Mouse (Mus musculus) liver, adult 2 months (tissue): ENCODE results near the gene Zfp14. TPM values are rescaled to one million over a fixed set of nuclear protein-coding genes. Genes with fewer than 3 reads are reported as not detected.

Experiments used
- DNase-seq: peaks from one replicate; pipeline ENCODE4 v3.0.0-alpha.2; 2011; ENCODE audit warnings: low read depth, low spot score; ENCODE audit errors: extremely low read depth
- H3K27ac ChIP-seq: fragments of 200-500 bp; replicated peaks from 2 replicates; pipeline ENCODE4 v1.5.1; 2012; ENCODE audit warnings: low read depth, mild to moderate bottlenecking, control low read depth, inconsistent platforms, low read length; ENCODE audit not compliant: insufficient read depth
- H3K27me3 ChIP-seq: fragments of 200-500 bp; 2 replicates; pipeline ENCODE4 v1.6.1; 2012; ENCODE audit warnings: mild to moderate bottlenecking, moderate library complexity, low read length, inconsistent platforms; ENCODE audit not compliant: control insufficient read depth, insufficient read depth
- H3K36me3 ChIP-seq: fragments of 200-500 bp; 2 replicates; pipeline ENCODE4 v1.6.1; 2012; ENCODE audit warnings: low read length, inconsistent platforms; ENCODE audit not compliant: control insufficient read depth, insufficient read depth
- H3K4me1 ChIP-seq: fragments of 200-500 bp; 2 replicates; pipeline ENCODE4 v1.6.1; 2011; ENCODE audit warnings: low read length; ENCODE audit not compliant: control insufficient read depth, insufficient read depth
- H3K4me3 ChIP-seq: fragments of 200-500 bp; 2 replicates; pipeline ENCODE4 v1.5.1; 2011; ENCODE audit warnings: low read depth, mild to moderate bottlenecking, control low read depth, low read length, moderate library complexity; ENCODE audit not compliant: insufficient read depth
- H3K79me2 ChIP-seq: fragments of 200-500 bp; 2 replicates; pipeline ENCODE4 v1.6.1; 2012; ENCODE audit warnings: inconsistent platforms, mild to moderate bottlenecking, low read length, moderate library complexity; ENCODE audit not compliant: control insufficient read depth, insufficient read depth
- H3K9ac ChIP-seq: fragments of 200-500 bp; 2 replicates; pipeline ENCODE4 v1.6.1; 2012; ENCODE audit warnings: low read depth, mild to moderate bottlenecking, control low read depth, inconsistent platforms, low read length
- CTCF ChIP-seq: fragments of 200-500 bp; IDR thresholded peaks from 2 replicates; pipeline ENCODE4 v1.5.1; 2011; ENCODE audit warnings: low read depth, low read length, control low read depth
- POLR2A ChIP-seq: fragments of 200-500 bp; IDR thresholded peaks from 2 replicates; pipeline ENCODE4 v1.6.1; 2011; ENCODE audit warnings: low read length, control low read depth; ENCODE audit not compliant: insufficient read depth; ENCODE audit errors: extremely low read depth
- WGBS: fragments of 180-500 bp; shearing (Covaris S2); methylation state at CpG from one replicate; pipeline ENCODE4 v1.1.7; 2018; 5-methylcytosine and 5-hydroxymethylcytosine counted together
- polyA plus RNA-seq: library from polyadenylated mRNA; depleted of rRNA; stranded (reverse); fragments of >200 nt; gene quantifications from 2 replicates; pipeline ENCODE4 v1.2.3, GENCODE M21; 2012
- total RNA-seq: library from RNA; depleted of rRNA; stranded (reverse); fragments of >200 nt; gene quantifications from 2 replicates; pipeline ENCODE4 v1.2.3, GENCODE M21; 2014

The Zfp14 gene
- total and polyA plus RNA-seq, 2 experiments, result 0.49 to 1.1 TPM

GRCm38 (mm10) chr7:30092666-30093065 is 41.5 kb upstream of the Zfp14 start:
- H3K9ac ChIP-seq, result no peak overlapping the region
- H3K27me3 ChIP-seq, result no peaks in the 10 kb centered on the region
- H3K4me1 ChIP-seq, result peaks cover 8% of the 10 kb centered on the region; the same call in 1 of the 2 replicates
- peaks cover 8% of the 10 kb centered on the region; the same call in 1 of the 2 replicates for H3K79me2 ChIP-seq
- no peaks in the 10 kb centered on the region for H3K36me3 ChIP-seq
- DNase-seq, result no peak
- H3K4me3 ChIP-seq, result no peak overlapping the region
- no peak for TF ChIP-seq CTCF
- no peak for TF ChIP-seq POLR2A
- 88% methylated on average over 9 of the region's 9 CpGs for WGBS
- H3K27ac ChIP-seq, result no peak overlapping the region

GRCm38 (mm10) chr7:30090970-30091585 is 39.9 kb upstream of the Zfp14 start:
- Histone ChIP-seq H3K4me1 (peaks cover 7% of the 10 kb centered on the region; the same call in 1 of the 2 replicates), H3K27ac (peak overlapping the region; percentile 8), H3K4me3 (peak overlapping the region; percentile 27), H3K36me3 (no peaks in the 10 kb centered on the region), H3K79me2 (peaks cover 3% of the 10 kb centered on the region; the same call in 1 of the 2 replicates), H3K27me3 (no peaks in the 10 kb centered on the region), H3K9ac (no peak overlapping the region)
- WGBS, result 5% methylated on average over 9 of the region's 9 CpGs
- TF ChIP-seq CTCF, result no peak
- no peak for TF ChIP-seq POLR2A
- DNase-seq, result peak; percentile 56

GRCm38 (mm10) chr7:30090092-30090969 is 39.2 kb upstream of the Zfp14 start, which contains the start of the genes Gm26920 and Zfp566:
Gene Gm26920 (minus strand): TSS chr7:30090410.
Gene Zfp566 (minus strand): TSS chr7:30090527.
- peak within 1 kb of the TSS; percentile 66 for H3K4me3 ChIP-seq
- no peaks in the 10 kb centered on the region for H3K36me3 ChIP-seq
- peak within 1 kb of the TSS; percentile 8 for H3K27ac ChIP-seq
- no peaks in the 10 kb centered on the region for H3K27me3 ChIP-seq
- under 1% methylated on average over 40 of the region's 40 CpGs for WGBS
- no peak for TF ChIP-seq POLR2A
- TF ChIP-seq CTCF, result no peak
- H3K9ac ChIP-seq, result peak within 1 kb of the TSS; percentile 70
- H3K4me1 ChIP-seq, result peaks cover 6% of the 10 kb centered on the region; the same call in 1 of the 2 replicates
- DNase-seq, result peak; percentile 97
- no peaks in the 10 kb centered on the region; the same call in 1 of the 2 replicates for H3K79me2 ChIP-seq

- WGBS, result 53% methylated on average over 6 of the region's 6 CpGs
- no peak overlapping the region for H3K27ac ChIP-seq
- TF ChIP-seq CTCF (no peak), POLR2A (no peak)
- H3K4me3 ChIP-seq, result no peak overlapping the region
- peak overlapping the region; percentile 40; the same call in 1 of the 2 replicates for H3K9ac ChIP-seq
- H3K36me3 ChIP-seq, result no peaks in the 10 kb centered on the region
- H3K4me1 ChIP-seq, result peaks cover 6% of the 10 kb centered on the region; the same call in 1 of the 2 replicates
- no peaks in the 10 kb centered on the region; the same call in 1 of the 2 replicates for H3K79me2 ChIP-seq
- no peaks in the 10 kb centered on the region for H3K27me3 ChIP-seq
- no peak for DNase-seq
Observed at GRCm38 (mm10) chr7:30089405-30089804, 38.2 kb upstream of the Zfp14 start.

- Histone ChIP-seq H3K27ac (no peak overlapping the region), H3K79me2 (no peaks in the 10 kb centered on the region; the same call in 1 of the 2 replicates), H3K4me1 (peaks cover 3% of the 10 kb centered on the region; the same call in 1 of the 2 replicates), H3K27me3 (no peaks in the 10 kb centered on the region), H3K36me3 (no peaks in the 10 kb centered on the region), H3K4me3 (no peak overlapping the region), H3K9ac (no peak overlapping the region)
- TF ChIP-seq POLR2A (no peak), CTCF (no peak)
- 89% methylated on average over 9 of the region's 9 CpGs for WGBS
- no peak for DNase-seq
Observed at GRCm38 (mm10) chr7:30086524-30086923, 35.3 kb upstream of the Zfp14 start.
